ENCODE assay signal across 8 mouse cellular contexts in the genomic region with DNA sequence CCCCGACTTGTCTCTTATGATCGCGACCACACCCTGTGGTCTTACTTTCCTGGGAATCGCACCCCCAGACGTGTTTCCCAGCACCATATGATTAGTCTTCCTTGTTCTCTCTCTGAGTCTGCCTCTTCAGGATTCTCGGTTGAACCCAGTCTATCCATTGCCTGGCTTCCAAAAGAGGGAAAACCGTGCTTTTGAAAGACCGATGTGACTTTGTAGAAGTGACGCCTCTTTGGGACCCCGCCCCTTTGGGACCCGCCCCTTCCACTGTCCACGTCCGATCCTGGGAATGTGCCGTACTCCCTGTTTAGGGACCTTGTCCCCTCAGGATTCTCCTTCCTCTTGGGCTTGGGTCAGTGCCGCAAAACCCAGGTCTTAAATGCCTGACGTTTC. TPM values are rescaled to one million over a fixed set of nuclear protein-coding genes. Genes with fewer than 3 reads are reported as not detected.
DNase-seq lines count a peak whose midpoint lies in the region; ATAC-seq and TF ChIP-seq lines count a peak whose summit lies in the region.

No protein-coding gene starts in this region.

- H3K4me3 ChIP-seq in E14TG2a.4 (replicated peaks; ENCODE audit: low read length), result peak overlapping the region; percentile 83
- peak overlapping the region; percentile 58 for H3K4me3 ChIP-seq in forebrain, embryonic 15.5 days
- H3K4me3 ChIP-seq in hindbrain, embryonic 10.5 days, result peak overlapping the region; percentile 70
- peak overlapping the region; percentile 68 for H3K4me3 ChIP-seq in limb, embryonic 13.5 days
- H3K4me3 ChIP-seq in midbrain, embryonic 14.5 days (replicated peaks; ENCODE audit: low read depth, low read length), result peak overlapping the region; percentile 56

- peak overlapping the region; percentile 48 for H3K9ac ChIP-seq in forebrain, embryonic 15.5 days (replicated peaks)
- H3K9ac ChIP-seq in limb, embryonic 13.5 days, result peak overlapping the region; percentile 77
- H3K9ac ChIP-seq in midbrain, embryonic 14.5 days (replicated peaks; ENCODE audit: low read length), result peak overlapping the region; percentile 58

- ATAC-seq in forebrain, embryonic 15.5 days (replicated peaks), result peak; percentile 5; the same call in 1 of the 2 replicates
- peak; percentile 2; the same call in 1 of the 2 replicates for ATAC-seq in limb, embryonic 13.5 days (ENCODE audit: low FRiP score, low read depth)
- peak; percentile 34 for ATAC-seq in midbrain, embryonic 14.5 days (ENCODE audit: low FRiP score, low TSS enrichment)

- H3K4me2 ChIP-seq in forebrain, embryonic 15.5 days (replicated peaks), result peak overlapping the region; percentile 85
- peak overlapping the region; percentile 88 for H3K4me2 ChIP-seq in limb, embryonic 13.5 days (replicated peaks)
- peak overlapping the region; percentile 93 for H3K4me2 ChIP-seq in midbrain, embryonic 14.5 days (ENCODE audit: low read length)

- TF ChIP-seq CTCF in E14TG2a.4 (conservative IDR thresholded peaks at IDR 0.05; ENCODE audit: low read length), result no peak

- peaks cover 57% of the 10 kb centered on the region for H3K4me1 ChIP-seq in E14TG2a.4 (replicated peaks; ENCODE audit: low read depth, low read length)
- H3K4me1 ChIP-seq in forebrain, embryonic 15.5 days, result peaks cover 43% of the 10 kb centered on the region
- peaks cover 55% of the 10 kb centered on the region for H3K4me1 ChIP-seq in hindbrain, embryonic 10.5 days (replicated peaks)
- peaks cover 51% of the 10 kb centered on the region for H3K4me1 ChIP-seq in limb, embryonic 13.5 days
- H3K4me1 ChIP-seq in midbrain, embryonic 14.5 days (ENCODE audit: control insufficient read depth, insufficient read depth, low read length), result peaks cover 22% of the 10 kb centered on the region

- peak overlapping the region; percentile 87 for H3K27ac ChIP-seq in forebrain, embryonic 15.5 days (replicated peaks)
- H3K27ac ChIP-seq in hindbrain, embryonic 10.5 days, result peak overlapping the region; percentile 96
- H3K27ac ChIP-seq in limb, embryonic 13.5 days, result peak overlapping the region; percentile 98
- H3K27ac ChIP-seq in midbrain, embryonic 14.5 days (replicated peaks; ENCODE audit: low read depth, low read length), result peak overlapping the region; percentile 77

- peak; percentile 83 for DNase-seq in adrenal gland, adult 8-10 months
- DNase-seq in hindbrain, embryonic 10.5 days (ENCODE audit: low spot score), result peak; percentile 83
- no peak for DNase-seq in midbrain, embryonic 14.5 days
- DNase-seq in urinary bladder, postnatal 14 days (ENCODE audit: low spot score), result peak; percentile 86
- DNase-seq in right cerebral cortex, postnatal 4 days, result no peak

- H3K36me3 ChIP-seq in E14TG2a.4 (ENCODE audit: insufficient read depth, low read length), result peaks cover 44% of the 10 kb centered on the region
- H3K36me3 ChIP-seq in forebrain, embryonic 15.5 days, result peaks cover 19% of the 10 kb centered on the region
- peaks cover 37% of the 10 kb centered on the region for H3K36me3 ChIP-seq in hindbrain, embryonic 10.5 days
- H3K36me3 ChIP-seq in limb, embryonic 13.5 days, result peaks cover 36% of the 10 kb centered on the region
- peaks cover 6% of the 10 kb centered on the region for H3K36me3 ChIP-seq in midbrain, embryonic 14.5 days (ENCODE audit: control insufficient read depth, insufficient read depth, low read length)

- 0% methylated on average over 16 of the region's 16 CpGs for WGBS in forebrain, embryonic 15.5 days
- under 1% methylated on average over 16 of the region's 16 CpGs for WGBS in hindbrain, embryonic 10.5 days
- WGBS in limb, embryonic 13.5 days, result under 1% methylated on average over 16 of the region's 16 CpGs
- under 1% methylated on average over 16 of the region's 16 CpGs for WGBS in midbrain, embryonic 14.5 days

- H3K27me3 ChIP-seq in E14TG2a.4 (ENCODE audit: insufficient read depth, low read length), result no peaks in the 10 kb centered on the region
- no peaks in the 10 kb centered on the region for H3K27me3 ChIP-seq in forebrain, embryonic 15.5 days
- H3K27me3 ChIP-seq in hindbrain, embryonic 10.5 days (ENCODE audit: insufficient read depth, poor library complexity, severe bottlenecking), result no peaks in the 10 kb centered on the region
- H3K27me3 ChIP-seq in limb, embryonic 13.5 days, result no peaks in the 10 kb centered on the region
- H3K27me3 ChIP-seq in midbrain, embryonic 14.5 days (ENCODE audit: control insufficient read depth, insufficient read depth, low read length), result no peaks in the 10 kb centered on the region

- no peaks in the 10 kb centered on the region for H3K9me3 ChIP-seq in E14TG2a.4 (ENCODE audit: low read length)
- H3K9me3 ChIP-seq in forebrain, embryonic 15.5 days, result no peaks in the 10 kb centered on the region
- no peaks in the 10 kb centered on the region for H3K9me3 ChIP-seq in hindbrain, embryonic 10.5 days
- no peaks in the 10 kb centered on the region for H3K9me3 ChIP-seq in limb, embryonic 13.5 days
- no peaks in the 10 kb centered on the region for H3K9me3 ChIP-seq in midbrain, embryonic 14.5 days (ENCODE audit: control insufficient read depth, low read length)

RNA-seq across cellular contexts. Expression of gene Shc1, which starts 0.6 kb away (rescaled TPM):
- total RNA-seq in adrenal gland, adult 8-10 months (2022), result 100 to 1,000 TPM; 108 to 136 (median 122) TPM
- 14.3 and 15.8 TPM in 2 replicates for polyA plus RNA-seq in forebrain, embryonic 15.5 days (2015; fragmentation: Nextera tagmentation; extraction: Ambion mirVana)
- polyA plus RNA-seq in hindbrain, embryonic 10.5 days (2016; fragmentation: Nextera tagmentation; extraction: Ambion mirVana), result 58.3 and 68.1 TPM in 2 replicates
- 102 and 108 TPM in 2 replicates for polyA plus RNA-seq in limb, embryonic 13.5 days (2015; fragmentation: Nextera tagmentation; extraction: Ambion mirVana)
- polyA plus RNA-seq in midbrain, embryonic 14.5 days (2014; fragmentation: Nextera tagmentation; extraction: Ambion mirVana), result 5.9 and 10.2 TPM in 2 replicates

RNA-seq across cellular contexts. Expression of gene Cks1b, which starts 0.7 kb away (rescaled TPM):
- total RNA-seq in adrenal gland, adult 8-10 months (2022), result 10 to 100 TPM; 20.3 to 33.2 (median 27.4) TPM
- polyA plus RNA-seq in forebrain, embryonic 15.5 days (2015; fragmentation: Nextera tagmentation; extraction: Ambion mirVana), result 165 and 196 TPM in 2 replicates
- polyA plus RNA-seq in hindbrain, embryonic 10.5 days (2016; fragmentation: Nextera tagmentation; extraction: Ambion mirVana), result 535 and 648 TPM in 2 replicates
- polyA plus RNA-seq in limb, embryonic 13.5 days (2015; fragmentation: Nextera tagmentation; extraction: Ambion mirVana), result 508 and 542 TPM in 2 replicates
- 103 and 115 TPM in 2 replicates for polyA plus RNA-seq in midbrain, embryonic 14.5 days (2014; fragmentation: Nextera tagmentation; extraction: Ambion mirVana)

RNA-seq across cellular contexts. Expression of gene Flad1, which starts 7.2 kb away (rescaled TPM):
- total RNA-seq in adrenal gland, adult 8-10 months (2022), result 10 to 100 TPM; 25.7 to 39.9 (median 33.0) TPM
- polyA plus RNA-seq in forebrain, embryonic 15.5 days (2015; fragmentation: Nextera tagmentation; extraction: Ambion mirVana), result 42.0 and 42.3 TPM in 2 replicates
- 28.3 and 31.9 TPM in 2 replicates for polyA plus RNA-seq in hindbrain, embryonic 10.5 days (2016; fragmentation: Nextera tagmentation; extraction: Ambion mirVana)
- polyA plus RNA-seq in limb, embryonic 13.5 days (2015; fragmentation: Nextera tagmentation; extraction: Ambion mirVana), result 27.1 and 28.2 TPM in 2 replicates
- 34.8 and 34.9 TPM in 2 replicates for polyA plus RNA-seq in midbrain, embryonic 14.5 days (2014; fragmentation: Nextera tagmentation; extraction: Ambion mirVana)

RNA-seq across cellular contexts. Expression of gene Pygo2, which starts 11.2 kb away (rescaled TPM):
- 10 to 100 TPM; 42.1 to 45.1 (median 44.3) TPM for total RNA-seq in adrenal gland, adult 8-10 months (2022)
- polyA plus RNA-seq in forebrain, embryonic 15.5 days (2015; fragmentation: Nextera tagmentation; extraction: Ambion mirVana), result 39.4 and 41.5 TPM in 2 replicates
- polyA plus RNA-seq in hindbrain, embryonic 10.5 days (2016; fragmentation: Nextera tagmentation; extraction: Ambion mirVana), result 46.0 and 50.4 TPM in 2 replicates
- polyA plus RNA-seq in limb, embryonic 13.5 days (2015; fragmentation: Nextera tagmentation; extraction: Ambion mirVana), result 49.7 and 50.3 TPM in 2 replicates
- polyA plus RNA-seq in midbrain, embryonic 14.5 days (2014; fragmentation: Nextera tagmentation; extraction: Ambion mirVana), result 43.4 and 50.6 TPM in 2 replicates

RNA-seq across cellular contexts. Expression of gene Lenep, which starts 16.3 kb away (rescaled TPM):
- 1 to 10 TPM in 2 of 4 experiments, under 1 TPM in 1, not detected in 1; 0.22 to 3.1 (median 1.3) TPM for total RNA-seq in adrenal gland, adult 8-10 months (2022)
- 0.64 and 0.82 TPM in 2 replicates for polyA plus RNA-seq in forebrain, embryonic 15.5 days (2015; fragmentation: Nextera tagmentation; extraction: Ambion mirVana)
- polyA plus RNA-seq in hindbrain, embryonic 10.5 days (2016; fragmentation: Nextera tagmentation; extraction: Ambion mirVana), result 1.7 TPM in 1 of 2 replicates, not detected in the other
- not detected in 2 replicates for polyA plus RNA-seq in limb, embryonic 13.5 days (2015; fragmentation: Nextera tagmentation; extraction: Ambion mirVana)
- 0.53 TPM in 1 of 2 replicates, not detected in the other for polyA plus RNA-seq in midbrain, embryonic 14.5 days (2014; fragmentation: Nextera tagmentation; extraction: Ambion mirVana)

Comparison
In these comparisons a context has a peak if more than half of its experiments do, and no peak if none do; other contexts are left out.
1. DNase-seq: peak in adrenal gland, adult 8-10 months (single experiment), hindbrain, embryonic 10.5 days (single experiment) and urinary bladder, postnatal 14 days (single experiment); none in midbrain, embryonic 14.5 days (single experiment) and right cerebral cortex, postnatal 4 days (single experiment).
2. Peak in every context shown above with its lines, with median percentiles within 50 percentile points of each other: H3K4me3 ChIP-seq, ATAC-seq, H3K27ac ChIP-seq, H3K4me2 ChIP-seq and H3K9ac ChIP-seq.